Mouse (Mus musculus) spleen, adult 2 months (tissue): ENCODE measurements around the gene Zfp677. TPM values are rescaled to one million over a fixed set of nuclear protein-coding genes. Genes with fewer than 3 reads are reported as not detected.
A peak's percentile ranks its signal among the peaks of the same experiment; 100 is the strongest.
"Not testable (repeated sequence)": the region's sequence is repeated elsewhere in the genome, so short reads cannot be mapped to it uniquely, and the experiment has no call there.

ENCODE experiments used
- DNase-seq, 2 experiments: peaks; one replicate each; pipeline versions ENCODE4 v3.0.0 to v3.0.0-alpha.2; 2012 to 2021; ENCODE audit warnings: low spot score in 2 of 2, low read depth in 1 of 2
- H3K27ac ChIP-seq: fragments of 200-500 bp; 2 replicates; pipeline ENCODE4 v1.5.1; 2012; ENCODE audit warnings: low read length, inconsistent platforms; ENCODE audit not compliant: insufficient read depth
- H3K27me3 ChIP-seq: fragments of 200-500 bp; 2 replicates; pipeline ENCODE4 v1.6.1; 2012; ENCODE audit warnings: mild to moderate bottlenecking, moderate library complexity, low read length, inconsistent platforms; ENCODE audit not compliant: control insufficient read depth, insufficient read depth
- H3K36me3 ChIP-seq: fragments of 200-500 bp; 2 replicates; pipeline ENCODE4 v1.6.1; 2012; ENCODE audit warnings: mild to moderate bottlenecking, low read length, inconsistent platforms; ENCODE audit not compliant: control insufficient read depth, insufficient read depth
- H3K4me1 ChIP-seq: fragments of 200-500 bp; 2 replicates; pipeline ENCODE4 v1.6.1; 2011; ENCODE audit warnings: inconsistent platforms; ENCODE audit not compliant: control insufficient read depth, insufficient read depth, insufficient read length
- H3K4me3 ChIP-seq: fragments of 200-500 bp; 2 replicates; pipeline ENCODE4 v1.5.1; 2011; ENCODE audit warnings: mild to moderate bottlenecking, inconsistent platforms; ENCODE audit not compliant: insufficient read depth, insufficient read length; ENCODE audit errors: extremely low read depth
- CTCF ChIP-seq: fragments of 200-500 bp; IDR thresholded peaks from 2 replicates; pipeline ENCODE4 v1.5.1; 2011; ENCODE audit warnings: mild to moderate bottlenecking, inconsistent platforms; ENCODE audit not compliant: insufficient read depth, insufficient read length, insufficient replicate concordance; ENCODE audit errors: extremely low read depth
- POLR2A ChIP-seq: fragments of 200-500 bp; IDR thresholded peaks from 2 replicates; pipeline ENCODE4 v1.6.1; 2011; ENCODE audit warnings: low read depth, low read length, inconsistent platforms
- WGBS: fragments of 180-500 bp; shearing (Covaris S2); methylation state at CpG from one replicate; pipeline ENCODE4 v1.1.7; 2018; 5-methylcytosine and 5-hydroxymethylcytosine counted together
- polyA plus RNA-seq: library from polyadenylated mRNA; depleted of rRNA; stranded (reverse); fragments of >200 nt; gene quantifications from 2 replicates; pipeline ENCODE4 v1.2.3, GENCODE M21; 2012; rRNA removed

Gene Zfp677
- polyA plus RNA-seq = 0.26 and 0.30 TPM in 2 replicates

GRCm38 (mm10) chr17:21383391-21384056 lies at the start of gene Zfp677:
Gene Zfp677, plus strand, starts transcription at chr17:21383748.
- H3K27me3 ChIP-seq = 0 out of 2 replicates have a peak, but pooled peaks cover 1% of the 10 kb centered on the region
- 3% methylated on average over 20 of the region's 20 CpGs for WGBS
- TF ChIP-seq POLR2A = peak; percentile 26
- TF ChIP-seq CTCF = peak; percentile 16; the same call in 1 of the 2 replicates
- H3K27ac ChIP-seq = peak within 1 kb of the TSS; percentile 78
- peak; percentile 72 to 82 for DNase-seq
- H3K4me1 ChIP-seq = no peaks in the 10 kb centered on the region; the same call in 1 of the 2 replicates
- H3K4me3 ChIP-seq = peak within 1 kb of the TSS; percentile 67
- H3K36me3 ChIP-seq = no peaks in the 10 kb centered on the region

- not testable (repeated sequence) for H3K36me3 ChIP-seq, H3K27ac ChIP-seq, DNase-seq, H3K27me3 ChIP-seq, H3K4me1 ChIP-seq, H3K4me3 ChIP-seq
- 70% methylated on average over 3 of the region's 3 CpGs for WGBS
Observed at GRCm38 (mm10) chr17:21368018-21368417, 15.5 kb upstream of the Zfp677 start.

- Histone ChIP-seq H3K27me3 (no peaks in the 10 kb centered on the region), H3K4me3 (peak overlapping the region; percentile 45), H3K36me3 (no peaks in the 10 kb centered on the region), H3K27ac (0 out of 2 replicates have a peak overlapping the region, but pooled peaks have one; percentile 18), H3K4me1 (0 out of 2 replicates have a peak, but pooled peaks cover 3% of the 10 kb centered on the region)
- TF ChIP-seq POLR2A (no peak), CTCF (no peak)
- 19% methylated on average over 31 of the region's 31 CpGs for WGBS
- DNase-seq = peak; percentile 34 to 55
Observed at GRCm38 (mm10) chr17:21369925-21370719, 13.4 kb upstream of the Zfp677 start.

- TF ChIP-seq CTCF (no peak), POLR2A (no peak)
- 64% methylated on average over 1 of the region's 1 CpGs for WGBS
Observed at GRCm38 (mm10) chr17:21375311-21375710, 8.2 kb upstream of the Zfp677 start.

GRCm38 (mm10) chr17:21384057-21384411 lies 486 bp downstream of the Zfp677 start:
- peak overlapping the region; percentile 78 for H3K27ac ChIP-seq
- H3K36me3 ChIP-seq = no peaks in the 10 kb centered on the region
- 6% methylated on average over 8 of the region's 8 CpGs for WGBS
- peak overlapping the region; percentile 67 for H3K4me3 ChIP-seq
- H3K4me1 ChIP-seq = no peaks in the 10 kb centered on the region; the same call in 1 of the 2 replicates
- H3K27me3 ChIP-seq = 0 out of 2 replicates have a peak, but pooled peaks cover 1% of the 10 kb centered on the region
- TF ChIP-seq POLR2A (no peak), CTCF (no peak)
- DNase-seq = peak in 1 of 2 experiments; percentile 19

More at GRCm38 (mm10) chr17:21375311-21375710, 8.2 kb upstream of the Zfp677 start:
- Histone ChIP-seq H3K4me3 (no peak overlapping the region), H3K27me3 (0 out of 2 replicates have a peak, but pooled peaks cover 1% of the 10 kb centered on the region), H3K36me3 (no peaks in the 10 kb centered on the region), H3K4me1 (no peaks in the 10 kb centered on the region), H3K27ac (no peak overlapping the region)
- DNase-seq = no peak

- peak; percentile 54 to 69 for DNase-seq
- Histone ChIP-seq H3K4me3 (peak within 1 kb of the TSS; percentile 62), H3K4me1 (peaks cover 3% of the 10 kb centered on the region; the same call in 1 of the 2 replicates), H3K27ac (peak within 1 kb of the TSS; percentile 67), H3K27me3 (no peaks in the 10 kb centered on the region), H3K36me3 (no peaks in the 10 kb centered on the region)
- TF ChIP-seq CTCF (no peak), POLR2A (peak; percentile 16; the same call in 1 of the 2 replicates)
- 1% methylated on average over 22 of the region's 22 CpGs for WGBS
Observed at GRCm38 (mm10) chr17:21422664-21423599, 39.4 kb downstream of the Zfp677 start, which contains the start of gene Zfp54. Gene Zfp54, plus strand, starts transcription at chr17:21423227.

- not testable (repeated sequence) for H3K36me3 ChIP-seq, H3K27ac ChIP-seq, H3K4me3 ChIP-seq, DNase-seq, H3K4me1 ChIP-seq, H3K27me3 ChIP-seq
- 85% methylated on average over 9 of the region's 9 CpGs for WGBS
Observed at GRCm38 (mm10) chr17:21438806-21439400, 55.4 kb downstream of the Zfp677 start.
